Mouse (Mus musculus): ENCODE data around the gene Zbtb42.

Zbtb42 gene

GRCm38 (mm10) chr12:112661851-112662250, 16.8 kb upstream of the Zbtb42 start:
- DNase-seq, result no peak

GRCm38 (mm10) chr12:112663303-112663702, 15.3 kb upstream of the Zbtb42 start:
- no peak for DNase-seq

- DNase-seq, result no peak
These were observed 14.9 kb upstream of the Zbtb42 start for GRCm38 (mm10) chr12:112663716-112664115.

GRCm38 (mm10) chr12:112664124-112664523, 14.5 kb upstream of the Zbtb42 start:
- no peak for DNase-seq

- no peak for DNase-seq
These were observed 14.0 kb upstream of the Zbtb42 start for GRCm38 (mm10) chr12:112664656-112665055.

- DNase-seq, result no peak
These were observed 13.2 kb upstream of the Zbtb42 start for GRCm38 (mm10) chr12:112665445-112665844.

GRCm38 (mm10) chr12:112665881-112666544, 12.6 kb upstream of the Zbtb42 start:
- DNase-seq, result no peak

GRCm38 (mm10) chr12:112667619-112668297, 10.9 kb upstream of the Zbtb42 start:
- no peak for DNase-seq

GRCm38 (mm10) chr12:112670718-112671393, 7.8 kb upstream of the Zbtb42 start:
- no peak for DNase-seq

GRCm38 (mm10) chr12:112671891-112672290, 6.7 kb upstream of the Zbtb42 start:
- DNase-seq, result no peak

- peak; percentile 56 for DNase-seq
These were observed 5.7 kb upstream of the Zbtb42 start for GRCm38 (mm10) chr12:112672744-112673575.

- peak; percentile 69 for DNase-seq
These were observed 5.0 kb upstream of the Zbtb42 start for GRCm38 (mm10) chr12:112673576-112674091.

GRCm38 (mm10) chr12:112674132-112675011, 4.3 kb upstream of the Zbtb42 start, which contains the start of gene Akt1:
TSS of gene Akt1 (minus strand) at chr12:112674884.
- peak; percentile 77 for DNase-seq

GRCm38 (mm10) chr12:112675245-112676035, 3.2 kb upstream of the Zbtb42 start:
- DNase-seq, result peak; percentile 93

GRCm38 (mm10) chr12:112677076-112677475, 1.6 kb upstream of the Zbtb42 start:
- no peak for DNase-seq

- no peak for DNase-seq
These were observed 579 bp upstream of the Zbtb42 start for GRCm38 (mm10) chr12:112677943-112678554.

- peak; percentile 70 for DNase-seq
These were observed 684 bp downstream of the Zbtb42 start for GRCm38 (mm10) chr12:112679027-112679996.

GRCm38 (mm10) chr12:112683351-112683750, 4.7 kb downstream of the Zbtb42 start:
- DNase-seq, result no peak

- DNase-seq, result no peak
These were observed 9.8 kb downstream of the Zbtb42 start for GRCm38 (mm10) chr12:112688458-112688857.
